Mouse (Mus musculus) neural tube, embryonic 14.5 days (tissue): ENCODE results near the gene Panx1. TPM values are rescaled to one million over a fixed set of nuclear protein-coding genes. Genes with fewer than 3 reads are reported as not detected.

Source experiments
- ATAC-seq: fragments of 200-750 bp; cut with Nextera tagmentation; 2 replicates; pipeline ENCODE4 v1.8.0; 2017; ENCODE audit warnings: low read depth, mild to moderate bottlenecking, moderate TSS enrichment, moderate library complexity
- H3K27ac ChIP-seq: fragments of 300-500 bp; sonication (generic); 2 replicates; pipeline ENCODE4 v1.5.1; 2014; ENCODE audit warnings: low read depth, mild to moderate bottlenecking, control low read depth, low read length, moderate library complexity, mixed read lengths
- H3K27me3 ChIP-seq: fragments of 300-500 bp; sonication (generic); 2 replicates; pipeline ENCODE4 v1.6.1; 2014; ENCODE audit warnings: low read length; ENCODE audit not compliant: control insufficient read depth, insufficient read depth
- H3K36me3 ChIP-seq: fragments of 300-500 bp; sonication (generic); 2 replicates; pipeline ENCODE4 v1.6.1; 2014; ENCODE audit warnings: low read length, mixed read lengths; ENCODE audit not compliant: control insufficient read depth, insufficient read depth
- H3K4me1 ChIP-seq: fragments of 300-500 bp; sonication (generic); 2 replicates; pipeline ENCODE4 v1.6.1; 2014; ENCODE audit warnings: low read length; ENCODE audit not compliant: control insufficient read depth, insufficient read depth
- H3K4me2 ChIP-seq: fragments of 300-500 bp; sonication (generic); 2 replicates; pipeline ENCODE4 v1.6.1; 2014; ENCODE audit warnings: mild to moderate bottlenecking, low read depth, low read length, control low read depth
- H3K4me3 ChIP-seq: fragments of 300-500 bp; sonication (generic); 2 replicates; pipeline ENCODE4 v1.5.1; 2014; ENCODE audit warnings: low read depth, low read length, control low read depth, mixed read lengths
- H3K9ac ChIP-seq: fragments of 300-500 bp; sonication (generic); replicated peaks from 2 replicates; pipeline ENCODE4 v1.6.1; 2014; ENCODE audit warnings: low read depth, mild to moderate bottlenecking, control low read depth, low read length, mixed read lengths
- H3K9me3 ChIP-seq: fragments of 300-500 bp; sonication (generic); 2 replicates; pipeline ENCODE4 v1.6.1; 2016; ENCODE audit warnings: low read length; ENCODE audit not compliant: control insufficient read depth
- whole genome bisulfite sequencing: fragments of 180-500 bp; shearing (Covaris S2); extraction: QIAGEN DNeasy Blood & Tissue Kit; methylation state at CpG from one replicate; pipeline ENCODE4 v1.1.7; 2014; 5-methylcytosine and 5-hydroxymethylcytosine counted together
- polyA plus RNA-seq: library from polyadenylated mRNA; unstranded; fragments of >200 nt; fragmentation: Nextera tagmentation; extraction: Ambion mirVana; gene quantifications from 2 replicates; pipeline ENCODE4 v1.2.1, GENCODE M21; 2014

Gene Panx1
- polyA plus RNA-seq, 1 experiment from 2014 or later, result 211 TPM

- WGBS, result 94% methylated on average over 11 of the region's 11 CpGs
Observed at GRCm38 (mm10) chr9:15041556-15041955, 3.7 kb downstream of the Panx1 start.

GRCm38 (mm10) chr9:15039848-15040247, 5.4 kb downstream of the Panx1 start:
- ATAC-seq, result no peak
- H3K4me3 ChIP-seq, result no peak overlapping the region
- H3K27me3 ChIP-seq, result no peaks in the 10 kb centered on the region
- WGBS, result 98% methylated on average over 5 of the region's 5 CpGs
- no peak overlapping the region for H3K4me2 ChIP-seq
- H3K9me3 ChIP-seq, result no peaks in the 10 kb centered on the region
- no peak overlapping the region for H3K27ac ChIP-seq
- peaks cover 22% of the 10 kb centered on the region for H3K4me1 ChIP-seq
- H3K9ac ChIP-seq, result no peak overlapping the region
- no peaks in the 10 kb centered on the region for H3K36me3 ChIP-seq

More at GRCm38 (mm10) chr9:15041556-15041955, 3.7 kb downstream of the Panx1 start:
- no peak overlapping the region for H3K9ac ChIP-seq
- H3K4me1 ChIP-seq, result peaks cover 26% of the 10 kb centered on the region
- ATAC-seq, result no peak
- H3K4me2 ChIP-seq, result no peak overlapping the region
- no peaks in the 10 kb centered on the region for H3K27me3 ChIP-seq
- H3K4me3 ChIP-seq, result no peak overlapping the region
- H3K36me3 ChIP-seq, result no peaks in the 10 kb centered on the region
- H3K9me3 ChIP-seq, result no peaks in the 10 kb centered on the region
- H3K27ac ChIP-seq, result no peak overlapping the region

- Histone ChIP-seq H3K4me3 (no peak overlapping the region), H3K27me3 (no peaks in the 10 kb centered on the region), H3K9me3 (no peaks in the 10 kb centered on the region), H3K4me2 (no peak overlapping the region), H3K4me1 (peaks cover 8% of the 10 kb centered on the region), H3K9ac (no peak overlapping the region), H3K27ac (peak overlapping the region; percentile 2; the same call in 1 of the 2 replicates), H3K36me3 (no peaks in the 10 kb centered on the region)
- no peak for ATAC-seq
- WGBS, result 47% methylated on average over 3 of the region's 3 CpGs
Observed at GRCm38 (mm10) chr9:15037704-15038103, 7.6 kb downstream of the Panx1 start.

GRCm38 (mm10) chr9:15037237-15037636, 8.0 kb downstream of the Panx1 start:
- ATAC-seq, result no peak
- no peak overlapping the region for H3K27ac ChIP-seq

GRCm38 (mm10) chr9:15036807-15037206, 8.5 kb downstream of the Panx1 start:
- Histone ChIP-seq H3K27ac (no peak overlapping the region), H3K4me3 (no peak overlapping the region), H3K4me2 (no peak overlapping the region), H3K27me3 (no peaks in the 10 kb centered on the region), H3K36me3 (no peaks in the 10 kb centered on the region), H3K9ac (no peak overlapping the region), H3K9me3 (no peaks in the 10 kb centered on the region), H3K4me1 (0 out of 2 replicates have a peak, but pooled peaks cover 3% of the 10 kb centered on the region)
- ATAC-seq, result peak; percentile 65
- 44% methylated on average over 4 of the region's 4 CpGs for WGBS

More at GRCm38 (mm10) chr9:15037237-15037636, 8.0 kb downstream of the Panx1 start:
- Histone ChIP-seq H3K9ac (no peak overlapping the region), H3K9me3 (no peaks in the 10 kb centered on the region), H3K27me3 (no peaks in the 10 kb centered on the region), H3K4me3 (no peak overlapping the region), H3K4me2 (no peak overlapping the region), H3K4me1 (peaks cover 3% of the 10 kb centered on the region; the same call in 1 of the 2 replicates), H3K36me3 (no peaks in the 10 kb centered on the region)

GRCm38 (mm10) chr9:15036405-15036804, 8.9 kb downstream of the Panx1 start:
- H3K36me3 ChIP-seq, result no peaks in the 10 kb centered on the region
- H3K9me3 ChIP-seq, result no peaks in the 10 kb centered on the region
- ATAC-seq, result no peak
- no peak overlapping the region for H3K27ac ChIP-seq
- H3K4me1 ChIP-seq, result 0 out of 2 replicates have a peak, but pooled peaks cover 3% of the 10 kb centered on the region
- H3K9ac ChIP-seq, result no peak overlapping the region
- WGBS, result 94% methylated on average over 2 of the region's 2 CpGs
- no peak overlapping the region for H3K4me3 ChIP-seq
- H3K27me3 ChIP-seq, result no peaks in the 10 kb centered on the region
- no peak overlapping the region for H3K4me2 ChIP-seq

- Histone ChIP-seq H3K4me2 (no peak overlapping the region), H3K36me3 (no peaks in the 10 kb centered on the region), H3K9me3 (no peaks in the 10 kb centered on the region), H3K4me3 (no peak overlapping the region), H3K9ac (no peak overlapping the region), H3K27me3 (no peaks in the 10 kb centered on the region), H3K4me1 (0 out of 2 replicates have a peak, but pooled peaks cover 3% of the 10 kb centered on the region), H3K27ac (no peak overlapping the region)
- 92% methylated on average over 7 of the region's 7 CpGs for WGBS
- no peak for ATAC-seq
Observed at GRCm38 (mm10) chr9:15035979-15036378, 9.3 kb downstream of the Panx1 start.

- Histone ChIP-seq H3K4me2 (no peak overlapping the region), H3K4me3 (no peak overlapping the region), H3K9ac (no peak overlapping the region), H3K9me3 (no peaks in the 10 kb centered on the region), H3K4me1 (0 out of 2 replicates have a peak, but pooled peaks cover 3% of the 10 kb centered on the region), H3K36me3 (no peaks in the 10 kb centered on the region), H3K27ac (no peak overlapping the region), H3K27me3 (no peaks in the 10 kb centered on the region)
- ATAC-seq, result no peak
- WGBS, result 82% methylated on average over 7 of the region's 7 CpGs
Observed at GRCm38 (mm10) chr9:15034546-15035273, 10.6 kb downstream of the Panx1 start.

- Histone ChIP-seq H3K27ac (no peak overlapping the region), H3K4me1 (0 out of 2 replicates have a peak, but pooled peaks cover 3% of the 10 kb centered on the region), H3K9ac (no peak overlapping the region), H3K4me2 (no peak overlapping the region), H3K9me3 (no peaks in the 10 kb centered on the region), H3K36me3 (no peaks in the 10 kb centered on the region), H3K27me3 (no peaks in the 10 kb centered on the region), H3K4me3 (no peak overlapping the region)
- no peak for ATAC-seq
- 73% methylated on average over 5 of the region's 5 CpGs for WGBS
Observed at GRCm38 (mm10) chr9:15033568-15034160, 11.6 kb downstream of the Panx1 start.
